Mouse (Mus musculus) duodenum, adult 2 months (tissue): ENCODE measurements around the gene Map7d2. TPM values are rescaled to one million over a fixed set of nuclear protein-coding genes. Genes with fewer than 3 reads are reported as not detected.

Experiments
- polyA plus RNA-seq: library from polyadenylated mRNA; depleted of rRNA; stranded (reverse); fragments of >200 nt; gene quantifications from 2 replicates; pipeline ENCODE4 v1.2.3, GENCODE M21; 2012; ENCODE audit warnings: low replicate concordance; rRNA removed

The Map7d2 gene
- not detected in 2 replicates for polyA plus RNA-seq

DNA sequence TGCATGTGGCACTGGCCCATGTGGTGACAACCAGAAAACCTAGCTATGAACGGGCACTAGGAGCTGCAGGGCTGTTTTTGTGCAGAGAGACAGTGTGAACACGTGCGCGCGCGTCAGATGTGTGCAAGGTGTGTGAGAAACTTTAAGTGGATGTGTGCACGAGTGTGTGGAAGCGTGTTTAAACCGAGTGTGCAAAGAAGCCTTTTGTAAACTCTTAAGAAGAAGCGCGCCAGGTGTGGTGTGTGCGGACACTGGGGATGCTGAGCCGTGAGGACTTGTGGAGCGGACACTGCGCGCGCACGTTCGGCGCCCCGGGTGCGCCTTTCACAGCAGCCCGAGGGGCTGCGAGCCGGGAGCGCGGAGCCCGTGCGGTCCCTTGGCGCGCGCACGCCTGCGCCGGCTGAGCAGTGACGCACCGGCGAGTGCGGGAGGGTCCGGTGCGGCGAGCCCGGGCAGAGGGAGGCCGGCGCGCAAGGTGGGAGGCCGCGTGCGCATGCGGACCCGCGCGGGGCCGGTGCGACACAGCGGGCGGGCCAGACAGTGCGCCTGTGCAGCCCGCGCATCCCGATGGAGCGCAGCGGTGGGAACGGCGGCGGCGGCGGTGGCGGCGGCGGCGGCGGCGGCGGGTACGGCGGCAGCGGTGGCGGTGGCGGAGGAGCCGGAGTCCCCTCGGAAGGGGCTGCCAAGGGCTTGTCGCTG lies at the start of gene Map7d2:
Gene Map7d2, plus strand, starts transcription at position 443 of the 699 bp plus-strand sequence.

GRCm38 (mm10) chrX:159371831-159372752 lies 42.3 kb upstream of the Map7d2 start, which contains the start of gene Eif1ax:
Gene Eif1ax, plus strand, starts transcription at chrX:159372178.

DNA sequence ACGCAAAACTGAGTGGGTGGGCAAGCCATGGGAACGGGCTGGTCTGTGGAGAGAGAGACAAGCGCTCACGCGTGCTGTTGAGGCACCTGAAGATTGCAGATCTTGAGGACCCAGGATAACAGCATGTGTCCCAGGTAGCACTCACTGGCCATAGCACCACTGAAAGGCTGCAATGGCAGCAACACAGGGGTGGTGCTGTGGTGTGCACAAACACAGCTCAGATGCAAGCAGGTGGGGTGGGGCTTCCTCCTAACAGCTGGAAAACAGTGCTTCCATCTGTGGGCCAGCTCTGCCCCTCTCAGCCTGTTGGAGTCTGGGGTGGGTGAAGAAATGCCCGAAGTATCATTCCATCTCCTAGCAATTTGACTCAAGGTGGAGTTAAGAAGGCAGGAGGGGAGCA lies 112.0 kb downstream of the Map7d2 start, which contains the start of gene Bclaf3:
Gene Bclaf3, plus strand, starts transcription at position 301 of the 400 bp plus-strand sequence.

Other genes with a start within 250 kb of the Map7d2 start
- 3.4 and 4.6 TPM in 2 replicates for gene Rps6ka3, start 204.3 kb upstream of the Map7d2 start, polyA plus RNA-seq
- 48.6 and 151 TPM in 2 replicates for gene Eif1ax, start 42.4 kb upstream of the Map7d2 start, polyA plus RNA-seq
- 0.34 and 0.42 TPM in 2 replicates for gene Bclaf3, start 112.1 kb downstream of the Map7d2 start, polyA plus RNA-seq
- 2.9 and 3.1 TPM in 2 replicates for gene Sh3kbp1, start 212.7 kb downstream of the Map7d2 start, polyA plus RNA-seq